Mouse (Mus musculus) layer of hippocampus, postnatal 25 days (tissue): ENCODE measurements around the gene March2. TPM values are rescaled to one million over a fixed set of nuclear protein-coding genes. Genes with fewer than 3 reads are reported as not detected.

Source experiments
- DNase-seq, 2 experiments: peaks; one replicate each; pipeline ENCODE4 v3.0.0; 2022; ENCODE audit warnings: mixed read lengths in 2 of 2, low spot score in 1 of 2; ENCODE audit errors: extremely low spot score in 1 of 2
- total RNA-seq, 2 experiments: library from RNA; stranded (reverse); gene quantifications; 2 replicates each; pipeline ENCODE4 v1.2.3; 2021

March2 gene
- total RNA-seq, 2 experiments from 2014 or later: 80.9 to 84.4 TPM

GRCm38 (mm10) chr17:33718944-33719725 lies 665 bp upstream of the March2 start:
- DNase-seq: no peak

GRCm38 (mm10) chr17:33717982-33718381 lies 488 bp downstream of the March2 start:
- DNase-seq: no peak

- DNase-seq: no peak
Observed at GRCm38 (mm10) chr17:33717246-33717645, 1.2 kb downstream of the March2 start.

DNA sequence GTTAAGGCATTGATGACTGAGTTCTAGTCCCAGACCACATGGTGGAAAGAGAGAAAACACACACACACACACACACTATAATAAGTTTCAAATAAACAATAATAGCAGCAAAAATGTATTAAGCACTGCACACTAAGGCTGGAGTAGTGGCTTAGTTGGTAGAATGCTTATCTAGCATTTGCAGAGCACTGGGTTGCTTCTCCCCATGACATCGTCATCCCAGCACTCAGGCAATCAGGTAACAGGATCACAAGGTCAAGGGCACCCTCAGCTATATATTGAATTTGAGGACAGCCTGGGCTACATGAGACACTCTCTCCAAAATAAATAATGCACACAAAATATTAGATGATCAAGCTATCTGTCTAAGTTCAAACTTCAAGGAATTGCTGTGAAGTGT lies 3.7 kb downstream of the March2 start:
- DNase-seq: no peak

- DNase-seq: no peak
Observed at GRCm38 (mm10) chr17:33713271-33713670, 5.2 kb downstream of the March2 start.

- no peak for DNase-seq
Observed at GRCm38 (mm10) chr17:33709834-33710233, 8.6 kb downstream of the March2 start.

GRCm38 (mm10) chr17:33703091-33703490 lies 15.4 kb downstream of the March2 start:
- DNase-seq: no peak

- no peak for DNase-seq
Observed at GRCm38 (mm10) chr17:33702178-33702577, 16.3 kb downstream of the March2 start.

DNA sequence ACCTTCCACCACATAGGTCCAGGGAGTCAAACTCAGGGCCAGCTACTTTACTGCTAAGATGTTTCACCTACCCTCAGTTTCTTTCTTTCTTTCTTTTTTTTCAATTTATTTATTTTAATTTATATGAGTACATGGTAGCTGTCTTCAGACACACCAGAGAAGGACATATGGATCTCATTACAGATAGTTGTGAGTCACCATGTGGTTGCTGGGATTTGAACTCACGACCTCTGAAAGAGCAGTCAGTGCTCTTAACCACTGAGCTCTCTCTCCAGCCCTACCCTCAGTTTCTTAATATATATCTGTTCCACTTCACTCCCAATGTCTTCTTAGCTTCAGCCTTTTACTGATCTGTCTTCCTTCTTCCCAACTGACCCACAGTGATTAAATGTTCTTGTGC lies 23.0 kb downstream of the March2 start:
- no peak for DNase-seq

GRCm38 (mm10) chr17:33686760-33687159 lies 31.7 kb downstream of the March2 start, which contains the start of gene Hnrnpm:
Hnrnpm (minus strand) TSS chr17:33686860.
- DNase-seq: no peak

GRCm38 (mm10) chr17:33685249-33685653 lies 33.2 kb downstream of the March2 start:
- peak; percentile 92 to 94 for DNase-seq

DNA sequence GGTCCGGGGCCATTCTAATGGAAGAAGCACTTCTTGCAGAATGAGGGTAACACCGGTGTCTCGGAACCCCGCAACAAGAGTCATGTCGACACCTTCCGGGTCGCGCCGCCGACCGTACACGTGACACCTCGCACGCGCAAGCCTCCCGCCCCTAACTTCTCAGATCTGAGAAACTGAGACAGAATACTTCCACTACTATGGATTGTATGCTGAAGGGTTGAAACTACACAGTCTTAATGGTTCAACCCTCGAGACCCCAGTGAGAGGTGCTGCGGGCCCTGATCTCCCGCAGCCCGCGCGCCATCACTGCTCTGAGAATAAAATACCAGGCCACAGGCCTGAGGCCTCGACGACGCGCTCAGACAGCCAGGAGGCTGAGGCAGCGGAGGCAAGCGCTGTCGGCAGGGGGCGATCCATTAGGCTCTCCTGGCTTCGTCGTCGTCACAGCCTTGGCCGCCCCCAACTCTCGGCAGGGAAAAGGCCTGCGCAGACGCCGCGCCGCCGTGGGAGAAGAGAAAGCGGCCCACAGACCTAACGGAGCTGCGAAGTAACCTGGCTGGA lies 33.7 kb downstream of the March2 start:
- DNase-seq: peak; percentile 46 to 74

- no peak for DNase-seq
Observed at GRCm38 (mm10) chr17:33681767-33682166, 36.7 kb downstream of the March2 start.

GRCm38 (mm10) chr17:33678771-33679170 lies 39.7 kb downstream of the March2 start:
- DNase-seq: no peak

- no peak for DNase-seq
Observed at GRCm38 (mm10) chr17:33676086-33676485, 42.4 kb downstream of the March2 start.

GRCm38 (mm10) chr17:33675452-33675851 lies 43.0 kb downstream of the March2 start:
- DNase-seq: no peak

- no peak for DNase-seq
Observed at GRCm38 (mm10) chr17:33673837-33674236, 44.6 kb downstream of the March2 start.

DNA sequence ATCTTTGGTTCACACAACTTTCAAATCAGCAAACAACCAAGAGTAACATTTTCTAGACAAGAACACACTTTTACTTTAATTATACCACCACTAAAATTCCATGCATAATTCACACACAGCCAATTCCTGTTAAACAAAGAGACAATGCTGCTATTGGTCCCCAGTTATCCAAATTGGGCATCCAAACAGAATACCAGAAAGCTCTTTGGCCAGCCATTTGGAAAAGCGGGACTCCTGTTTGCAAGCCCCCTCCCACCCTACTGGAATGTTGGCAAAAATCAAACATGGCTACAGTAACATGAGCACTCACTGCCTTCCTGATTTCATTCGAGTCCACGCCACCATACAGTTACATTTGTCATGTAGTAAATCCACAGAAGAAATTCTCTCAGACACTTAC lies 48.8 kb downstream of the March2 start:
- no peak for DNase-seq

DNA sequence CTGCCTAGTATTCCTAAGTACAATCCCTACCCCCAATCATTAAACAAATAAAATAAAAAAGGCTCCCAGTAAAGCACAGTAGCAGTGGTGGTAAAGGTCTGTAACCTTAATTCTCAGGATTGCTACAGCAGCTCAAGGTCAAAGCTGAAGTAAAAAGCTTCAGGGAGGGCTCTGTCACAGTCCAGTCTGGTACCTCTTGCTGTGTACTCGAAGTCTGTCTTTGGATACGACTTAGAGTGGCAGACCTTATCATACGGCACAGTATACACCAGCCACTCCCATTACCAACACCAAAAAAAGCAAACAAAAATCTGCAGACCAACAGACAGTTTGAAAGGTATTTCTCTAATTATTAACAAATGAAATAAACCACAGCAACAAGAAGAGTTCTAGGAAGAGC lies 51.7 kb downstream of the March2 start:
- DNase-seq: no peak

GRCm38 (mm10) chr17:33649781-33650475 lies 68.5 kb downstream of the March2 start:
- DNase-seq: no peak

- DNase-seq: no peak
Observed at GRCm38 (mm10) chr17:33645073-33645472, 73.4 kb downstream of the March2 start.
